Mouse (Mus musculus): ENCODE results near the gene Xpr1.

The Xpr1 gene

DNA sequence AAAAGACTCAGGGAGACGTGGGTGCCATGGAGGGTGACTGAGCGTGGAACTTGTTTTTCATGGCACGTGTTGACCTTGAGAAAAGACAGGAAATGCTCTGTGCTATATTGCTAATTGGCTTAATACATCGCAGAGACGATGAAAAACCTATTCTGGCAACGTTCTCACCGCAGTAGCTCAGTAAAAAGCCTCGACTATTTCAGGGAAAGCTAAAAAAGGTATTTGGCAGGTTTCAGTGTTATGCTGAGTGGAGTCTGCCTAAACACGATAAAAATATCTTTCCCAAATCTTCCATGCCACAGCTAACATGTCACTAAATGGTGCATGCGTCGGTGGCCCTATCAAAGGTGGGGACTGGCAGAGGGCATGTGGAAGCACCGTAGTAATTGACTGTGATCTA is 164.1 kb downstream of the Xpr1 start:
- in situ Hi-C loops (cut with MboI; ENCODE audit: low sequenced_read_pairs) = no loop called here

DNA sequence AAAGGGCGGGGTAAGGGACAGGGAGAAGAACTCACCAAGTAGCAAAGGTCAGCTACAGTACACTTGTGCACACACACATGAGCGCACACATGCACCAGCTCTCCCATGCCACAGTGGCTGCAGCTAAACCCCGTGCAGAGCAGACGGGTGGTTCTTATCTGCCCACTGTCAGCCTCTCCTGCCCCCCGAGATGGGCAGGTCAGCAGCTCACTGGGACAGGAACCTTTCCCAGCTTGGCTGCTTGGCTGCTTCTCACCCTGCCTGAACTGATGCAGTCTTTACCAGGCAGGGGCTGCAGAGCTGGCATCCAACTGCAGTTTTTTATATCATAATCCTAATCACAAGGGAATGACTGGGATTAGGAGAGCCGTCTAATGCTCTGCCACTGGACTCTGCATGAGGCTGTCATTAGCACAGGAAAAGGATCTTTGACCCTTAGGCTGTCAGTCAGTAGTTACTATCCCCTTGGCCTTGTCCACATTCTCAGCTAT is 164.5 kb downstream of the Xpr1 start:
- in situ Hi-C loops (cut with MboI; ENCODE audit: low sequenced_read_pairs) = no loop called here

DNA sequence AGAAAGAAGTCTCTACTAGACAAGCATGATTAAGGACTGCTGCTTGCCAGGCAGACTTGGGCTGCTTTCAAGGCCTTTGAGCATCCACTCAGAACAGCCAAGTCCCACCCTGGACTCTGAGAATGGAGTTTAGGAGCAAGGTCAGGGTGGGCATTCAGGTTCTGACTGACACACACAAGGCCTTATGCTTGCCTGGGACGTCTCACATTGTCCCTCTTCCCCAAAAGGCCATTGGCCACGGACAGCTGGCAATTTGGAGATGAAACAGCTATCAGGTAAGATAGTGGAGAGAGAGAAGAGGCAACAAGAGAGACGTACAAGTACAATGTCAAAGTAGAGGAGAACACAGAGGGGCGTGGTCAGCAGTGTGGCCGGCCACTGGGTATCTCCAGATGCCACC is 165.6 kb downstream of the Xpr1 start:
- in situ Hi-C loops (cut with MboI; ENCODE audit: low sequenced_read_pairs) = no loop called here

DNA sequence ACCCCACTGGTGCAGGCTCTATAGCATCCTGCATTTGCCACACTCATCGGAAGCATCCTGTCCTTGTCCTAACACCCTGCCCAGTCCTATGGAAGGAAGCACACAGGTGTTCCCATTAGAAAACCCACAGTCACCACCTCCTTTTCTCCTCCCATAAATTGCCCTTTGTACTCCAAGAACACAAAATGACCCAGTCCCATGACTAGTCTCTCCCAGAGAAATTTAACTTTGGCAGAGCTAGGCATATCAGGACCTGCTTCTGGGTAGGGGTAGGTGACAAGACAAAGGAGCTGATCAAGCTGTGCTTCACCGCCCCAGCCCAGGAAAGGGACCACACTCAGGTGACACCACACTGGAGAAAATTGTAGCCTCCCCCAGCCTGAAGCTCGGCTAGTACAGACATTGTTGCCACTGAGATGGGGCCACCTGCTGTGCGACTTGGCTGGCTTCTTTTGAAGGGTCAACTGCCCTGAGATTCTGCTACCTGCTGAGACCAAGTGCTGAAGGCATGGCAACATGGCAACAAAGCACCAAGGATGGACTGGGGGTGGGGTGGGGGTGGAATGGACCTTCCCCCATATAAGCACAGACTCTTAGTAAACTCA is 166.6 kb downstream of the Xpr1 start:
- in situ Hi-C loops (cut with MboI; ENCODE audit: low sequenced_read_pairs) = no loop called here

DNA sequence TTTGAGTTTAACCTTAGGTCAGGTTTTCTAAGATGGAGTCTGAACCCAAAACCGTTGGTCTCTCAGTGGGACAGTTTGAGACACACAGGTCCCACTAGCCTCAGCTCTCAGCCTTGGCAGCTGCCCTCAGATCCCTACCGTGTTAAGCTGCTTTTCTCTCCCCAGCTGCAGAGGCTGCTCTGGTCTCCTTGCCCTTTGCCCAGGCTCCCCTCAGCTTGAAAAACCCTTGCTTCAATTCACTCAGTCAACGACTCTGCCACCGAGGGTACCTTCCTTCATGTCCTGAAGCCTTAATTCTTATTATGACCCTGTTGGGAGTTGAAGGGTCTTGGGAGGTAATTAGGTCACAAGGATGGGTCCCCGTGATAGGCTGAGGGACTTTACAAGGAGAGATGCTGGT is 167.3 kb downstream of the Xpr1 start:
- in situ Hi-C loops (cut with MboI; ENCODE audit: low sequenced_read_pairs) = no loop called here

DNA sequence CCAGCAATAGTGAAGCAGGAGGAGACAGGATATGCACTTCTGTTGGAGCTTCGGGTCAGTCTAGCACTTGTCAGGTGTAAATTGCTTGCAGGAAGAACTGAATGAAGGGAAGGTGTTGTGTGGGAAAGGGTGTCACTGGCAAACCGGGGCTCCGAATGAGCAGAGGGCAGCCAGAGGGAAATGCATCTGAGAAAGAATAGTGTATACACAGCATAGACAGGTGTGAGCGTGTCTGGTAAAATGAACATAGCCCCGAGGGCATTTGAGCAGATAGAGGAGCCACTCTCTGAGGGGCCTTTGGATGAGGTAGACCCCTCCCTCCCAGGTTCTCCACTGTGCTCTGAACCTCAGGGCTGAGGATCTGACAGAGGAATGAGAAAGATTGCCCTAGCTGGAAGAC is 169.2 kb downstream of the Xpr1 start:
- in situ Hi-C loops (cut with MboI; ENCODE audit: low sequenced_read_pairs) = no loop called here

DNA sequence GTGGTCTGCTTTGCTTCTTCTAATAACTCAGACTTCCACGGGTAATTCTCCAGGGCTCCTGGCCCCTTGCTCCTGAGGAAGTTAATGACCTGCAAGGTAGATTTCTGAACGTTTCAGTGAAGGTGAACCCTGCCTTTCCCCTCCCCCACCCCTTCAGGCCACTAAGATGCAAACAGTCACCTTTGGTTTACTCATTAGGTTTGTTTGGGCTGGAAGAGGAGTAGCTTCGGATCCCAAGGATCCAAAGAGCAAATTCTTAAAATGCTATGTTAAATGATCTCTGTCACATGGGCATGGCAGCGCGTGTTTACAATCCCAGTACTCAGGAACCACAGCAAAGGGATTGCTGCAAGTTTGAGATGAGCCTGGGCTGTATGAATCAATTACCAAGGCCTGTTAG is 169.8 kb downstream of the Xpr1 start:
- in situ Hi-C loops (cut with MboI; ENCODE audit: low sequenced_read_pairs) = no loop called here

DNA sequence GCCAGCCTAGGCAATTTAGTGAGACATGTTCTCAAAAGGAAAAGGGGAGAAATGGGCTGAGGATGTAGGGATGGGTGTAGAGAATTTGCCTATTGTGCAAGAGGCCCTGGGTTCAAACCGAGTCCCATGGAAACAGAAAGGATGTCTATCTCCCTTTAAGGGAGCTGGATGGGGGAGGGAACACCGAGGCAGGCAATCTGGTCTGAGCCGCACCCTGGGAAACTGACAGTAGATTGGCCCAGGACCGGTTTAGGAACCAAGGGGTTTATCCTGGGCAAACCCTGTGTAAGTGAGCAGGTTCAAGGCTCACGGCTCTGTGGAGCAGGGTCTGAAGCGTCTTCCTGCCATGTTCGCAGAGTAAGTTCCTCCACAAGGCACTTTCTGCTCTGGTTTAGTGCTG is 171.7 kb downstream of the Xpr1 start:
- in situ Hi-C loops (cut with MboI; ENCODE audit: low sequenced_read_pairs) = no loop called here

DNA sequence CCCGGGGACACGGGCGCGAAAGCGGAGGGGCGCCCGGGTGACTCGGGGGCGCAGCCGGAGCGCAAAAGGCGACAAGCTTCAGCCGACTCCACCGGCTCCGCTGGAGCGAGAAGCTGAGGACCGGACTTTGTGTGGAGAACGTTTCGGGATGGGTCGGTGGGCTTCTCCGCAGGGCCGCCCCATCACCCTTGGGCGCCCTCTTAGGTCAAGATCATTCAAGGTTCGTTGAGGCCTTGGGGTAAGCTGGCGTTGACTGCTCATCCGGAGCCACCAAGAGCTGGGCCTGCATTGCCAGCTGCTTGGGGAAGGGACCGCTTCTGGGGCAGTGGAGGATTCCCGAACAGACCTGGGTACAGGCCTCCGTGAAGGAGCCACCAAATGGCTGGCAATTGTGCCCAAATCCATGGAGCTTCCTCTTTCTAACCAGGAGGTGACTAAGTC is 172.4 kb downstream of the Xpr1 start:
- in situ Hi-C loops (cut with MboI; ENCODE audit: low sequenced_read_pairs) = no loop called here

DNA sequence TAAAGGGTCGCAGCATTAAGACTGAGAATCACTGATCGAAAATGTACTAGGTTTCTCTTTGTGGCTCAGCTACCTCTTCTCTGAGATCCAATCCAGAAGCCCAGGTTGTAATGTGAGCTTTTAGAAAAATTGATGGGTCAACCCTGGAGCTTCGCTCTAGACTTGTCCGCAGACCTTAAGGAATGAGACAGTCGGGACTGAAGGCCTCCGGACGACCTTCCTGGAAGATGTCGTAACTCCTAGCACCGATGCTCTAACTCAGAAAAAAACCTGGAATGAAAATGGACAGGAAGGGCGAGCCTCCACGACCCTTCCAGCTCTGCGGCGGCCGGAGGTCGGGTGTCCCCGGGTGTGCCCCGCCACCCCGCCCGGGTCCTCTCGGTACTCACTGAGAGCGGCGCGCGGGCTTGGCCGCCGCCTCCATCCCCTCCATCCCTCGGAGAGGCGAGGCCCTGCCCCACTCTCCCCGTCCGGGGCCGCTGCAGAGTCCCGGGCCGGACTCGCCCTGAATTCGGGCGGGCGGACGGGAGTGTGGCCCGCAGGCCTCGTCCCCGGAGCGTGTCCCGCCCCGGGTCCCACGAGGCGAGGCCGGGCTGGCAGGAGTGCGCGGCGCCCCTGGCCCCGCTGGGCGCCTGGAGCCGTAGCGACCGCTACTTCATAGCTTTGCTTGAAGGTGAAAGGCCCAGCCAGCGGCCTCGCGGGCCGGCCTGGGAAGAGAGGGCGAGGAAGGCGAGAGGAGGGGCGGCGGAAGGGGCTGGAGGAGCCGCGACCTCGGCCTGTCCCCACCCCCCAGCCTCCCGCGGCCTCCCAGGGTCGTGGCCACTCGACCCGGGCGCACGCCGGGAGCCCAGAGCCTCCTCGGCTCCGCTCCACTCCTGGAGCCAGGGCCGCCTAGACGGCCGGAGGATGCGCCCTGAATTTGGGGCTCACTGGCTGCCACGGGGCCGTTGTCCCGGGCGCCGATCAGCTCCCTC is 173.1 kb downstream of the Xpr1 start, which contains the start of gene BC034090:
TSS of gene BC034090 (minus strand) at position 648 of the 974 bp plus-strand sequence.
- in situ Hi-C loops (cut with MboI; ENCODE audit: low sequenced_read_pairs) = no loop called here

DNA sequence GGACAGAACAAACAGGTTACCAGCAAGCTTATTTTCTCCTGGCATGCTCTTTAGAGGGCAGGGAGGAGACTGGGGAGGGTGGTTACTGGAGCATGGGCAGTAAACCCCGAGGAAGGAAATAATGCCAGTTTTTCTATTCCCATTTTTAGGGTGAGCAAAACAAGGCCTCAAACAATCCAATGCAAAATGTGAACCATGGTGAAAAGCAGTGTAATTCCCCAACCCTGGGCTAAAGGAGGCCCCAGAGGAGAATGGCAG is 174.8 kb downstream of the Xpr1 start:
- in situ Hi-C loops (cut with MboI; ENCODE audit: low sequenced_read_pairs) = no loop called here

DNA sequence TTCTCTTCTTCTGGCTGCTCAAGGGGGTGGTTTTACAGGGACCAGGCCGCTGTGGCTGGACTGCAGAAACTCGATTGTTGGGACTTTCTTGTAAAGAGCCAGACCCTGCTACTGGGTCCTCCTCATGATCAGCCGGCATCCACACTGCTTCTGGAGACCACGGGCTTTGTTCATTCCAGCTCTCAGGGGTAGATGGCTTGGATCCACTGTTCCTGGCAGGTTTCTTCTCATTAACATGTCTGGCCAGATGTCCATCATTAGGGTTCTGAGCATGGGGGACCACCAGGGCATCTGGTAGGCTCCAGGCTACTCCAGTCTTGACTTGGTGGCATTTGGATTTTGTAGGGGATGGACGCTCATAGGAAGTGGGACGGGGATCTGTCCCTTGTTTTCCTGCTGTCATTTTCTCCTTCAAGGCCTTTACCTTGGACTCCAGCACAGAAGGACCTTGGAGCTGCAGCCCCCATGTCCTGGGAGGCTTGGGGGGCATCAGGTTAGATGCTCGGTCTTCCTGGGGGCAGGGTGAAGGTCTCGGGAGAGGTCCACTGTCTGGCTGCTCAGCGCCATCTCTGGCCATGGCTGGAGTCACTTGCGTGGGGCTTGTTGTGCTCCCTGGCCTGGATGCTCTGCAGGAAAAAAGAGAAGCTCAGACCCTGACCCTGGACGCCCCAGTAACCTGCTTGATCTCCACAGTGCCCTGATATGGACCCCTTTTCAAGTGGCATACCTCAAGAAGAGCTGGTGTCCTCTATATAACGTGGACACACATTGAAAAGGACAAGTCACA is 175.3 kb downstream of the Xpr1 start:
- in situ Hi-C loops (cut with MboI; ENCODE audit: low sequenced_read_pairs) = no loop called here

DNA sequence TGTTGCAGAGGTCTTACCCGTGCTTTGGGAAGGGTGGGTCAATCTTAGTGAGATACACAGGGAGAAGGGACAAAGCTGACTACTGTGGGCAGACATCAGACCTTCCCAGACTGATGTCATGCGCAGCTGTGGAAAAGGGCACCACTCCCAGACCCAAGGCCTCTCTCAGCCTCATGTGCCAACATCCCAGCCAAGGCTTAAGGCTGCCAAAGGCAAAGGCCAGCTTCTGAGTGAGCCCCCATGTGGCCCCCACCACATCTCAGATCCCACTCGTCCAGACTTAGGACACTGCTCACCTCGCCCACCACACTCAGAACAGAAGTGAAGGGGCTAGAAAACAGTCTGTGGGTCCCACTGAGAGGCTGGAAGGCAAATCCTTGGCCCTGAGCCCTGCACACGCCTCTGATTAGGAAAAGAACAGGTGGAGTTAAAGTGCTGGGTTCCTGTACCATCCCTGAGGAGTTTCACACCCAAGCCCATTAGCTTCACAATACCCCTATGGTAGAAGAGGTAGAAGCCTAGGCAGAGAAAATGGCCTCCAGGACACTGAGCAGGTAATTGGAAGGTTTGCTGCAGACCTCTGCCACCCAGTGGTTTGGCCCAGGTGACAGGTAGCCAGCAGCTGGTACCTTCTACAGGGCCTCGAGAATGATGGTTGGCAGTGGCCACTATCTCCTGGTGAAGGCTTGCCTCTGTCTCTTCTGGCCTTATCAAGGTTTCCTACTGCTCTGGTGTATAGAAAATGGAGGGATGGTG is 177.1 kb downstream of the Xpr1 start:
- in situ Hi-C loops (cut with MboI; ENCODE audit: low sequenced_read_pairs) = no loop called here

DNA sequence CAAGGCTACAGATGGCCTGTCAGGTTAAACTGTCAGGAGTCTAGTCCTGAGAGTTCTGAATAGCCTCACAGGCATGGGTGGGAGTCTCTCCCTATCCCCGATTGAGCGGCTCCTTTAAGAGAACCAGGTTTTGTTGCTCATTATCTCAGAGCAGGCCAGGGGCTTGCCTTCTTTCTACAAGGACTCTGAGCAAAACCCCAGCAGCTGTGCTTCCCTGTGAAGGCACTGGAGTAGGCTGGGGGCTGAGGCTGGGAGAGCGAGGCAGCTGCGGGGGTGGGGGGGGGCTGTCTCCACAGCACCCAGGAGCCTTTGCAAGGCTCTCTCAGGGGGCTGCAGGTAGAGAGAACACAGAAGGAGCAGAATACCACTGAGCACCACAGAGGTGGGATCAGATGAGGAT is 178.0 kb downstream of the Xpr1 start:
- in situ Hi-C loops (cut with MboI; ENCODE audit: low sequenced_read_pairs) = no loop called here

DNA sequence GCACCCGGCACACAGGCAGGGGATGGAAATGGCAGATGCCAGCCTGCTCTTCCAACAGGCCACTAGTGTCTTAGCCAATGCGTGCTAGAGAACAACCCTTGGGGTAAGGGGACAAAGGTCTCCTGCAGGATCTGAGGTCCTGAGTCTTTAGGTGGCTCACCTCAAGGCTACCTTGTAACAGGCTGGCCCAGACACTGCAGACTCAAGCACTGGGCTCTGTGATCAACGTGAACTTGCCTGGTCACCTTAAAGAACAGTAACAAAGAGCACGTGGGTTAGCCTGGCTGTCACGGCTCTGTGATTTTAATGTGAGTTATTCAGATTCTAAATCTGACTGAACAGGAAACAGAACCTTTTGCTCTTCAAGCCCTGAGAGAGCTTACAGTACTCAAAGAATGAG is 179.1 kb downstream of the Xpr1 start:
- in situ Hi-C loops (cut with MboI; ENCODE audit: low sequenced_read_pairs) = no loop called here

DNA sequence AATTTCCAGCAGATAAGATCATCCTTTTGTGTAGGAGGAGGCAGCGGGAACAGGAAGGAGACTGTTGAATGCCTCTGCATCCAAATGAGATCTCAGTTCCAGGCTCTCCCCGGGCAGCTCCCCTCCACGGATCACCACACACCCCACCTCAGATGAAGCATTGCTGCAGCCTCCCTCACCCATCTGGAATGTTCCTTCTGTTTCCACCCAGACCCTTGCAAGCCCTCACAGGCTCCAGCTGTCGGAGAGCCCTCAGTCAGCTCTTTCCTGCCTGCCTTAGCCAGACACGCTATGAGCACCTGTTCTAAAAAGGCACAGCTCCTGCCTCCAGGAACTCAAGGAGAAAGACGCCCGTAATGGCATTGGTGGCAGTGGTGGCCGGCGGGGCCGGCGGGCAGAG is 179.8 kb downstream of the Xpr1 start:
- in situ Hi-C loops (cut with MboI; ENCODE audit: low sequenced_read_pairs) = no loop called here

DNA sequence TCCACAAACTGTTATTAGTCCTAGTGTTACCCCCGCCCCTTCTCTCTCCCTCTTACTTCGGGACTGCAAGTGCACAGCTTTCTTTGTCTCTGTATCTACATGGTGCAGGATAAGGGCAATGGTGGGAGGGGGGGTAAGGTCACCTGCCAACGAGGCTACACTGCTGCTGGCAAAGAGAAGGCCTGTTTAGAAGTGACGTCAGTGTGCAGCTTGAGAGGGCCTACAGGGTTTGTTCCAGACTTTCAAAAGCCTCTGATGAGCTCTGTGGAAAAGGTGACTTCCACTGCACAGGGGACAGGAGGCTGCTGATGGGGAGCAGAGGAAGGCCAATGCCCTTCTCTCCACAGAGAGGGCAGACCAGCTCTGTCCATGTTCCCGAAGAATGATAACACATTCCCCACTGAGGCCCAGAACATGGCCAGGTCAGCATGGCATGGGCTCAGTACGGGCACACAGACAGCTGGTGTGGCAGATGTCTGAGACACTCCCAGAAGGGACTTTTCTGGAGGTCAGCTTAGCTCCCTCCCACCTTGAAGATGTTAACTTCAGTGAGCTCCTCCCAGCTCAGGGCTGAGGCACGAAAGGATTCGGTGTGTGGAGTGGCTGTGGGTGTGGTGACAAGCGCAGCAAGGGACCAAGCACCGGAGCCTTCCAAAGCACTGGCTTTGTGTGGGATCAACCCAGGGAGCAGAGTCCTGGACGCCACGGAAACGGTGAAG is 180.8 kb downstream of the Xpr1 start:
- in situ Hi-C loops (cut with MboI; ENCODE audit: low sequenced_read_pairs) = no loop called here

DNA sequence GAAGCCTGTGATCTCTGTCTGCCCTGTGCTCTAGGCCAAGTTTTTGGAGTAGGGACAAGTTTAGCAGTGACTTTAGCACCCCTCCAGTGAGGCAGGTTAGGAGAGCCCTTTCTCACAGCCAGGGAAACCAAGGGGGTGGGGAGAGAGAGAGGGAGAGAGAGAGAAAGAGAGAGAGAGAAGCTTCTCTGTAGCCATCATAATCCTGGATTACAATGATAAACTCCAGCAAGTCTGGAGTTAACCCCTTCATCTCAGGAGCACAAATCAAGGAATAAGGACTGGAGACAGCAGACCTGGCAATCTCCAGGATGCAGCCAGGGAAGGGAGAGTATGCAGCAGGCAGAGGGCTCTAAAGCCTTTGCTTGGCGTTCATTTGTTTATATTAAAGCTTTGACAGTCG is 181.6 kb downstream of the Xpr1 start:
- in situ Hi-C loops (cut with MboI; ENCODE audit: low sequenced_read_pairs) = no loop called here

DNA sequence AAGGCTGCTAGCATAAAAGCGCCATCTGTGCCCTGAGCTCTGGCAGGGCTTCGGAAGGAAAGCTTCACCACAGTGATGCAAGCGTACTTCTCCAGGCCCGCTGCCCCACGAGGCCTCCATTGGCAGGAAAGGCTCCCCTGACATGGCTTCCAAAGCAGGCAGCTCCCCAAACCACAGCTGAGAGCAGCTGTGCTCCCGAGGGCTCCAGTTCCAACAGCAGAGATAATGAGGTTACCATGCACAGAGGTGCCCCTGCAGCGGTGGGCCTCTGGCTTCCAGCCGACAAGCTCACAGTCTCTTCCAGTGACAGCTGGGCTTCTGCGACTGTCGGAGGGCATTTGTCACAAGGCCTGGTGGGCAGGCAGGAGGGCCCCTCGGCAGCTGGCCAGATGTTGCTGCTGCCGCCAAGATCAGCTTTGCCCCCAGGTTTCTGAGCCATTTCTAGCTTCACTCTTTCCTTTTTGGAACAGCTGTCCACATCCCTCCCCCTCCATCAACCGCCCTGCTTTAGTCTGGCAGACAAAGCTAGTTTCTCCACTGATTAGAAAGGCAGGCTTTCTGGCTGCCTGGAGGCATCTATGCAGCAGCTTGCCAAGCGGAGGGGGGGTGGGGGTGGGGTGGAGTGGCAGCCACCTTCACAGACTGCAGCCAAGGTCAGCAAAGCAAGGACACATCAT is 183.1 kb downstream of the Xpr1 start:
- in situ Hi-C loops (cut with MboI; ENCODE audit: low sequenced_read_pairs) = no loop called here

DNA sequence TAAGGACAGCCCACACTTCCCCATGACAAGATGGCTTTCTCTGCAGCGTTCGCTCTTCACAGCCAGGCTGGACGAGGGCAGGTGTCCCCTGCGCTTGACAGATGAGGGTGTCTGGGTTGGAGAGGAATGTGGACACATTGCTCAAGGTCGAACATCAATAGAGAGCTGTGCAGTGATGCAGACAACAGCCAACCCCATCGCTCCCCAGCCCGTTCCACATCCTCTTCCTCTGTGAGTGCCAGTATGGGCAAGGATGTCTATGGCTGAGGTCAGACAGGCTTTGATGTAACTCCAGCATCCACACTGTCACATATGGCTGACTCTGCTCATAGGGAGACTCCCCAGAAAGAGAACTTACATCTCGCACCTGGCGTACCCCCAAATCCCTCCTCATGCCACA is 183.8 kb downstream of the Xpr1 start:
- in situ Hi-C loops (cut with MboI; ENCODE audit: low sequenced_read_pairs) = no loop called here
